Mouse (Mus musculus) frontal cortex, postnatal 14 days (tissue): ENCODE results near the gene Cacnb2.

ENCODE experiments used
- DNase-seq, 2 experiments: peaks; one replicate each; pipeline ENCODE4 v3.0.0; 2022; ENCODE audit warnings: low spot score in 2 of 2

The Cacnb2 gene

DNA sequence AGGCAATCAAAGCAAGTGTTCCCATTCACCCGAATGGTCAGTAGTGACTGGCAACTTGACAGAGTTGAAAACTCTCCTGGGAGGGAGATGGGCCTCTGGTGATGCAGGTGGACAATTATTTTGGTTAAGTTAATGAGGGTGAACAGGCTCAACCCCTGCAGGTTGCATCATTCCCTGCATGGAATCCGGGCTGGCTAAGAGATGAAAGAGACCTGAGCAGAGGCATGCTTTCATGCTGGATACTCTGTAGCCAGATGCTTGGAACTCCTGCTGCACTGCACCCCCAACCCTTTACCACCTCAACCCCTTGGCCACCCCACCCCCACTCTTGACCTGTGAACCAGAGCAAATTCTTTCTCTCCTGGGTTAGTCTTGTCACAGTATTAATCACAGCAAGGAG lies 258.7 kb downstream of the Cacnb2 start:
- DNase-seq = no peak

DNA sequence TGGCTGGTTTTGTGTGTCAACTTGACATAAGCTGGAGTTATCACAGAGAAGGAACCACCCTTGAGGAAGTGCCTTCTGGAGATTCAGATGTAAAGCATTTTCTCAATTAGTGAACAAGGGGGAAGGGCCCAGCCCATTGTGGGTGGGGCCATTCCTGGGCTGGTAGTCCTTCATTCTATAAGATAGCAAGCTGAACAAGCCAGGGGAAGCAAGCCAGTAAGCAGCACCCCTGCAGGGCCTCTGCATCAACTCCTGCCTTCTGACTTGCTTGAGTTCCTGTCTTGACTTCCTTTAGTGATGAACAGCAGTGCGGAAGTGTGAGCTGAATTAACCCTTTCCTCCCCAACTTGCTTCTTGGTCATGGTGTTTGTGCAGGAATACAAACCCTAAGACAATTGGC lies 260.1 kb downstream of the Cacnb2 start:
- no peak for DNase-seq

DNA sequence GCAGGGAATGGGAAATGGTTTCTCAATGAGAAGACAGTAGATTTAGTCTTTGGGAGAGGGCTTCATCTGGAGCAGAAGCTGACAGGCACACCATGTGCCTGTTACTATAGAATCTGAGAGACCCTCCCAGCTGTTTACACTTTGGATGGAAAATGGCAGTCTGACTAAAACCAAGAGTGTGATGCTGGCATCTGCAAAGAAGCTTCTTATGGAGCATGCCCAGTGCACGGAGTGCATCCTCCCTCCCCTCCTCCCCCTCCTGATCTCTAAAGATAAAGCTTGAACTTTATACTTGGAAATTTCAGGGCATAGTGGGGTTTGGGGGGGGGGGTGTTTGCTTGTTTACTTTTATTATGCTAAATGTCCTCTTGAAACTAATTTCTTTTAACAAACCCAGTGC lies 270.2 kb downstream of the Cacnb2 start:
- DNase-seq = no peak

DNA sequence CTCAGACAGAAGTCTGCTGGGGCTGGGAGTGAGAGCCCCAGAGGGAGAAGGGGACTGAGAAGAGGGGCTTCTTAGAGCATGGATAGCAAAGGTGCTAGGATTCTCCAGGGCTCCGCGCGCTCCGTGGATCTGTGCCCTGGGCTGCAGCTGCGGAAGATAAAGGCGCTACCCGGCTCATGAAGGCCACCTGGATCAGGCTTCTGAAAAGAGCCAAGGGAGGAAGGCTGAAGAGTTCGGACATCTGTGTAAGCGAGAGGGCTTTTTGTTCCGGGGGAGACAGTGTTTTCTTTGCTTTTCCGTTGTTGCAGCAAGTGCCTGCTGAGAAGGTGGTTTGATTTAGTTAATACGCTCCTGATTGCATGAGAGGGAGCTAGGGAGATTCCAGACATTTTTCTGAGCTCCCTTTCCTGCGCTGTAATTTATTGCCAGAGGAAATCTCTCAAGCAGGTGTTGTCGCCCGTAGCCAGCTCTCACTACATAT lies 270.9 kb downstream of the Cacnb2 start:
- peak in 1 of 2 experiments; percentile 13 for DNase-seq

DNA sequence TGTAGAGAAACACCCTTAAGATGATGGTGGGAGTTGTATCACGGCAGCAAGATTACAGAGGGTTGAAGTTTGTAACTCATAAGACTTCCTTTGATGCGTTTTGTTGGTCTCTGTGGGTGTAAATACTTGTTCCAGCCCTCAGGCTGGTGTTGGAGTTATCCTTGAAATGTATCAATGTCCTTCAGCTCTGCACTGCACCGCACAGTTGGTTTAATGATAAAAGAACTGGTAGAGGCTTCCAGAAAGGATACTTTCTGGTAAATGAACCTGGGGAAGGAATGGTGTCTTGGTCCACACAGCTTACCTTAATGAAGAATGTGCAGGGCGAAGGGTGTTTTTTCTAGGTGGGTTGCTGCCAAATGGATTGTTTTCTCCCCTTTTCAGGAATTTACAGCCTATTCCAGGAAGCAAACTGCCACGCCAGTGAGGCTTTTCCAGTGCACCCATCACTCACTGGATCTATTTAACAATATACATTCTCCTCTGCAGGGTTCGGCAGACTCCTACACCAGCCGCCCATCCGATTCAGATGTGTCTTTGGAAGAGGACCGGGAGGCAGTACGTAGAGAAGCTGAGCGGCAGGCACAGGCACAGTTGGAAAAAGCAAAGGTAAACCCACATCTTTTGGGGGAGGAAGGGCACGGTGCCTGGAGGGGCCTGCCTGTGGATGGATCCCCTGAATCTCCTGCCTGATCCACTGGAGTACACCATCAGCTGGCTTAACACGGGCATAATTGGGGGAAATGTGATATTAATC lies 271.6 kb downstream of the Cacnb2 start:
- peak in 1 of 2 experiments; percentile 14 for DNase-seq

DNA sequence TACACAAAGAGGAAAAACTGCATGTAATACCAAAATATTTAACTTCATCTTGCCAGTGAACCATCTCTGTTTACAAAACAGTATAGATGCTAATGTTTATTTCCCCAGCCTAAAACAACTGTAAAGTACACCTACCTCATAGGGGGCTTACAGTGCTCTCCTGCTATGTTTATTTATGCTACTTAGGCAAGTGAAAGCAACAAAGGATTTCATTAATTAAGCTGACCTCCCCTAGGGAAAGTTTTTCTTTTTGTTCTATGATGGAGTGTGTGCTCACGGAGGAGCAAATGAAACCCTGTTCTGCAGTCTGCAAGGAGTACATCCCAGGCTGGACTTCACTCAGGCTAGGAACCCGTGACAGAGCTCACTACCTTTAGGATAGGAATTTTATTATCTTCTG lies 272.2 kb downstream of the Cacnb2 start:
- DNase-seq = no peak

DNA sequence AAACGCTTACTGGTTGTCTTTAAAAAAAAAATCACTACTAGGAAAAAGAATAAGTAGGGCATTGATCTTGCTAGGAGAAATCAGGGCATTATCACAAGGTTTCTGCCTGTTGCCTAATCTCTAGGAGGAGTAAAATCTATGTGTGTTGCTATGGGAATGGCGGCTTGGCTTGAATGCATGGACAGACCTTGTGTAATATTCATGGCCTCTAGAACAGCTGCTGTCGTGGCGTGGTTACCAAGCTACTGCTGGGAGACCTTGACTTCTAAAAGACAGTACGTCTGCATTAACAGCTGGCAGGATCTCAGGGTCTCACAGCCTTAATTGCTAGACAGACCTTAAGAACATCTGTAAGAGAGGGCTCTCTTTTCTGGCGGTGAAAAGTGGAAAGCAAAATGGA lies 272.7 kb downstream of the Cacnb2 start:
- DNase-seq = no peak

DNA sequence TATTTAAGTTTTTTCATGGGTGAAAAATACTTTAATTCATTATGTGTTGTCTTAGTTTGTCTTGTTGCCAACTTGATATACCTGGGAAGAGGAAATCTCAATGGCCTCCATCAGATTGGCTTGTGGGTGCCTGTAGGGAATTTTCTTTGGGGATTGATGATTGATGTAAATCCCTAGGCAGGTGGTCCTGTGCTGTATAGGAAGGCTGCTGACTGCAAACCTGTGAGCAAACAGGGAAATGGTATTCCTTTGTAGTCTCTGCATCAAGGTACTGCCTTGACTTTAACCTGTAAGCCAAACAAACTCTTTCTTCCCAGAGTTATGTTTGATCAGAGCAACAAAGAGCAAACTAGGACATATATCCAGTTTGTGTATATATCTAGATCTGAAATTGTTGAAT lies 276.1 kb downstream of the Cacnb2 start:
- no peak for DNase-seq

DNA sequence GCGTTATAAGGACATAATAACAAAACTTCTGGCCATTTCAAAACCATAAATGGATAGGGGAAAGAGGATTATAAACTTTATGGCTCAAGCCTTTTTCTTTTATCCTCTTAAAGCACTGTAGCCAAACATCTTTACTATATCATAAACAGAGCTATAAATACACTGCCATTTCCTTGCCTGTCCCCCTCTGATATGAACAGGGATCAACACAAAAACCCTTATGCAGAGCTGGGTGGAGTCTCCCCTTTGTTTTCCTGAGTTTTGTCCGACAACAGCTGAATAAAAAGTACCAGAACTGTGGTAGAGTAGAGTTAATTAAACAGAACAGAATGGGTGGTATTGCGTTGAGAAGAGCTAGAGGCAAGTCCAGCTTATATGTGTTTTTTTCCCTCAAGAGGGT lies 280.6 kb downstream of the Cacnb2 start:
- DNase-seq = no peak

DNA sequence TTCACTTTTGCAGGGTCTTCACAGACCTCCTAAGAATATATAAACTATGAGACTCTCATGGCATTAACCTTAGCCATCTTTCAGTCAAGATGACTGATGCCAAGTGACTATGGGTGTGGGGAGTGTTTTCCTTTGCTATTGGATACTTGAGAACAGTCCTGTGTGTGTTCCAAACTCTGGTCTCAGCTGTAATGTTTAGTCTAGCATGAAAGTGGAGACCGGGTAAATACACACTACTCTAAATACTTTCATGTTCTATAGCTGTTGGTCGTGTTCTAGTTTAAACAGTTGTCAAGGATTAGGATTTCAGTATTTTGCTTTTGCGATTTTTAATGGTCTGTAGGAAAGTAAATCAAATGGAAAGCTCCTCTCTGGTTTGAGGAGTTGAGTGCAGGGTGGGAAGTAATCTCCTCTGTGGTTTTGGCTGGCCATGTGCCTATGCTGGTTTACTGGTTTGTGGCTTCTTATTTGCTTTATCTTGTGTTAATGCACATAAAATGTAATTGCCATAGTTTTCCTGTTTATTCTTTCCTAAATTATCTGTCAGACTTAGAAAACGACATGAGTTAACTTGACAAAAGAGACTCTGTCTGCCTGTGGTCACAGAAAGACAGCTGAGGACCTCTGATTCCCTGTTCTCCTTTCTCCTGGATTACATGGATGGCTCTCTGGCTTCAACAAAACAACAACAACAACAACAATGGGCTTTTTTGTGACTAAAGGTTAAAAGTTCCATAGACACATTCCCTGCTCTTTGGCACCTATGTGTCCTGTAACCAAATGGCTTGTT lies 285.7 kb downstream of the Cacnb2 start:
- no peak for DNase-seq

DNA sequence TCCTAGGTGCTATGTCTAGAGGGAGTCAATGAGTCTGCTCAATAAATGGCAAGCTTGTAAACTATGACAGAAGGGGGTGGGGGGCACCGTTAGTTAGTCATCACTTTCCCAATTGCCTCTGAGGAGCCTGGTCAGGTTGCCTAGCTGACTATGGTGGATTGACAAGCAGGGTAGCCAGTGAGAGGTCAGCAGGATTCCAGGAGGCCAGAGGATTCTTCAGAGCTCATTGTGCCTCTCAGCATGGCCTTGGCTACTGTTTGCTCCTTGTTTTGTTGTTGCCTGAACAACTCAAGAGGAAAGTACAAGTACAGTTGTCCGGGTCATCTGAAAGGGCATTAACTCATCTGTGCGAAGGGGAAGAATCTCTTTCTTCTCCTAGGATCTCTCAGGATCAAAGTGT lies 300.9 kb downstream of the Cacnb2 start:
- no peak for DNase-seq

DNA sequence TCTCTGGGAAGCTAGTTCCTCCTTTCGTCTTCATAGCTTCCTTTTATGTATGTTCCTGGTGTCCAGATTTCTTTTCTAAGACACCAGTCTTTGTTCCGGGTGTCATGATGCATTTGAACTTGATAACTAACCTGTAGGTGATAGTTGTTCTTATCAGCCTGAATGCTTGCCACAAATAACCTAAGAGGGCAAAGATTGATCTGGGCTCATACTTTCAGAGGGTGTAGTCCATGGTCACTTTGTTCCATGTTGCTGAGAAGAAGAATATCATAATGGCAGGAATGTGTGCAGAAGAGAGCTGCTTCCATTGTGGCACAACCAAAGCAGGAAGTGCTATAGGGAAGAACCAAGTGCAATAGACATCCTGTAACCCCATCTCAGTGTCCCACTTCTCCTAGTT lies 302.0 kb downstream of the Cacnb2 start:
- no peak for DNase-seq

DNA sequence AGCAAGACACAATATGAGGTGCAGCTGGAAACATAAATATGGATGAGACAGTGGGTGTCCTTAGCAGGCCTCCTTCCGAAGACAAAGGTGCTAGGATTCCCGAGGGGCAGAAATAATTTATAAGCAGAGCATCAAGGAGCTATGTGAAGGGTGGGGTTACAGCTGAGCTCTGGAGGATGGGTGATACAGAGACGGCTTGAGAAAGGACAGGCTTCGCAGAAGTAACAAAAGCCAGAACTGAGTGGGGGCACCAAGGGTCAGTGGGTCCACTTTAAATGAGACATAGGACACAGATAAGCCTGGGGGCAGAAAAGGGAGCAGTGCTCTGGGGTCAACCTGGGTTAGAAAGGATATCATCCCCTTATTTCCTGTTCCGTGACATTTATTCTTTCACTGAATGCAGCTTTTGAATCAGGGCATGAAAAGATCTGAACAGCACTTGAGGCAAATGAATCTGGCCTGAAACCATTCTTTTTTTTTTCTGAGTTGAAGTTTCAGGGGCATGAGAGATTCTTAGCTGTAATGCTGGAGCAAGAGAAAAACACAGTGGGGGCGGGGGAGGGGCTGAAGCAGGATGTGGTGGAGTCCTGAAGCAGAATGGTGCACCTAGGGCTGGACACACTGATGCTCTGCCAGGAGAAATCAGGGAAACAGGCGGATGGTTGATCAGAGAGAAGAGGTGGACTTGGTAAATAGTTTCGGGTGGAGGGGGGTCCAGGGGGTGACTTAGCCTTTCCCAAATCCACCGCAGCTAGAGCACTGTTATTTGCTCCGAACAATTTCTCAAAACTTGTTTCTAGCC lies 304.4 kb downstream of the Cacnb2 start:
- DNase-seq = no peak

DNA sequence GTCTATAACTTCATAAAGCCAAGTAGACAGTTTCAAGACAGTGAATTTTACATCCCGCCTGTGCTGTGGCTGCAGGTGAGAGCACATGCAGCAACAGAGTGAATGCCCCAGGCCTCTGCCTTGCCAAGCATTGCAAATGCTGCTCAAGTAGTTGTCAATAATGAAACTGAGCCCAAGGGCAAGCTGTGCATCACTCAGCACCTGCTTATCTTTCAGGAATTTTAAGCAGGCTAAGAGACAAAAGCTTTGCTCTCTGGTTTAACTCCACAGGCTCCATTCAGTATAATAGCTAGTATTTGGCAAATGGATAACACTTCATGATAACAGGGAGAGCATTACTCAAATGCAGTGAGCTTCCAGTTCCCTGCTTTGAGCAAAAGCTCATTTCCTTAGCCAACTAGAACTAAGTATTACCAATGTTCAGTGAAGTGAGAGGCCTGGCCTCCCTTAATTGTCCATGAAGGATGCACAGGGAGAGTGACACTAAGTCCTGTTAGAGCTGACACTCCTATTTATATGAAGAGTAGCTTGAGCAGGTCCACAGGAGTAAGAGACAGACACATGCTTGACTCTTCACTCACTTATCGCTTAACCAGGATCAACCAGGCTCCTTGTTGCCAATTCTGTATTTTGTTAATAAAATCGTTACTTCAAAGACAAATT lies 314.8 kb downstream of the Cacnb2 start:
- DNase-seq = no peak

DNA sequence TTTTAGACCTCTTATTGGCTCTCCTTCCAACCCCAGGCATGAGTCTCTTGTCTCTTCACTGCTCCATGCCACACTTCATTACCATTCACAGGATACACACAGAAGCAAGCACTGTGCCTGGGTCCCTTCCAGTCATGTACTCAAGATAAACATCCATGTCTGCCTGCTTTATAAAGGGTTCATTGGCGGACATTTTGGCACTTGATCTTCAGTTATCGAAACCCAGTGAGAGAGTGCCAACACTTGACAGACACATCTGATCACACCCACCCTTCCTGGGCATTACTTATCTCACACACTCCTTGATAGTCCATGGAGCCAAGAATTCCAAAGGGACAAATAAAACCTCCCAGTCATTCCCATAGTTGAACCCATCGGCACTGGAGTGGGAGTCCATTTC lies 327.0 kb downstream of the Cacnb2 start:
- no peak for DNase-seq

DNA sequence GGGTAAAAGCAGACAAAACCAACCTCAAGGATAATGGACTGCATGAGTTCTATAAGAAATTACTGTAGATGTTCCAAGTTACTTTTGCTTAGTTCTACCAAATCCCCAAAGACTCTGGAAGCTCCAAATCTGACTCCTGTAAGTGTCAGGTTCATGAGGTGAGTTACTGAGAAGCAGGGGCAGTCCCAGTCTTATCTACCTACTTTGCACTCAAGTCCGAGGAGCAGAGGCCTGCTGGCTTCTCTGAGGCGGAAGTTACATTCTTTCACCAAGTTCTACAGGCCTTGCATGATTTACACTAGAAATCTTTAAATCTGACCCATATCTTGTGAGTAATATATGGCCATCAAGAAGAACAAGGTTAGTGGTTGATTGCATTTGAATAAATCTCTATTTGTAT lies 329.1 kb downstream of the Cacnb2 start:
- no peak for DNase-seq

DNA sequence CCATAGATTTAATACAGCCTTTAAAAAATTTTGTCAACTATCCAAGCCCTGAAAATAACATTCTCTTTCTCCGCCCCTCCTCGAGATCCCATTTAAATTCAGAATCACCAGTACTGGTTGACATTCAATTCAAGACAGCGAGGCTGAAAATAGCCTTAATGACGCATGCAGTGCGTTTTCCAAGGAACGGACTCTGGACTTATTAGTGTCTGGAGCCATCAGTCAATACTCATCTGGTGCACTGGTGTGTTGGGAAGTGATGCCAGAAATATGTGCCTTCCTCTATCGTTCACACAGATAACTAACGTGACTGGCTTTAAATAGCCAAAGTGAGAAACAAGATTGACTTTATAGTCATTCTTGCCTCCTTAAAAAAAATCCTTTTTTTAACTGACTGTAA lies 333.6 kb downstream of the Cacnb2 start:
- DNase-seq = no peak

DNA sequence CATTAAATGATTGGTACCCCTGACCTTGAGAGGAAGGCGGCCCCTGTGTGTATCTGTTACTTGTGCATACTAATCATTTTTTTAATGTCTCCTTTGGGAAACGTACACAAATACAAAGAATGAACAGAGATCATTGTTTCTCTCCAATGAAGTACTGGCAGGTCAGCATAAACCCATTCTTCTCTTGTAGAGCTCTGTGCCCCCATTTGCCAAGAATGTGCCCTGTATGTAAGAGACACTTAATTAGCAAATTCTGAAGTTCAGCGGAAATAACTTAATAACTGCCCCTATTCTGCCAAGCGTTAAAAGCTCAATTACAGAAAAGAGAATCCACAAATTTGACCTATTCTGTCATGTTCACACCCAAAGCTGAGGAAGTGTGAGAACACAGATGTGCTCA lies 339.4 kb downstream of the Cacnb2 start:
- DNase-seq = no peak

DNA sequence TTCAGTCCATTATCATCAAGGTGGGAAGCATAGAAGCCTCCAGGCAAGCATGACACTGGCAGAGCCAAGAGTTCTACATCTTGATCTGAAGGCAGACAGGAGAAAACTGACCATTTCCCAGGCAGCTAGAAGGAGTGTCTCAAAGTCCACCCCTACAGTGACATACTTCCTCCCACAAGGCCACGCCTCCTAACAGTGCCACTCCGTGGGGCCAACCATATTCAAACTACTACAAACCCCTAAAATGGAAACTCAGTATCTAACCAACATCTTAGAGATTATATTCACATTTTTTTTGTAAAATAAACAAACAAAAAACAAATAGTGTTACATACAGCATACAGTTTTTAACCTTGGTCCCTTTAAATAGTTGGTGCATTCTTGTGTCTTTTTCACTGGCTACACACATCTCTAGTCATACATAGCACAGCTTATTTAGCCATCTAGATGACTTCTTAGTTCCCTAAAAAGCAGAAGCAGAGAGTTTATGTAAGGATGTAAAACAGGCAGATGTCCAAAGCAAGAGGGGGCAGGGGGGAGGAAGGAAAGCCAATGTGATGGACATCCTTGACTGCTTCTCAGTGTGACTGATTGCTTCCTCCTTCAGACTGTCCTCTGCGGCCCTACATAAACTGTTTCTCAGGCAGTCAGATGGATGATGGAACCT lies 340.9 kb downstream of the Cacnb2 start:
- no peak for DNase-seq

DNA sequence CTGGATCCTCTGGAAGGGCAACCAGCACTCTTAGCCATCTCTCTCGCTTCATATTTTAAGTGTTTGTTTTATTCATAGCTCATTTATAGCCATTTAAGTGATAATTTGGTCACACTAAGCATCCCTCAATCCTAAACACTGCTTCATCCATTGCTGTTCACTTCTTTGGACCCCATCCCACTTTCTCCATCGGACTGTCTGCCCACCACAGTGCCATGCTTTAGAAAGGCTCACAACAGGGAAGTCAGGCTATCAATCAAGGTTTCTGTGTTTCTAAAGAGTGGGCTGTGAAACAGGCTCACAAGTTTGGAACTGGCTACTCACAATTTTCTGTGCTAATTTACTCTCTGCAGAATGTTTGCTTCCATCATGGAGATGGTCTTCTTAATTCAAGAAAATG lies 350.2 kb downstream of the Cacnb2 start:
- DNase-seq = no peak

DNA sequence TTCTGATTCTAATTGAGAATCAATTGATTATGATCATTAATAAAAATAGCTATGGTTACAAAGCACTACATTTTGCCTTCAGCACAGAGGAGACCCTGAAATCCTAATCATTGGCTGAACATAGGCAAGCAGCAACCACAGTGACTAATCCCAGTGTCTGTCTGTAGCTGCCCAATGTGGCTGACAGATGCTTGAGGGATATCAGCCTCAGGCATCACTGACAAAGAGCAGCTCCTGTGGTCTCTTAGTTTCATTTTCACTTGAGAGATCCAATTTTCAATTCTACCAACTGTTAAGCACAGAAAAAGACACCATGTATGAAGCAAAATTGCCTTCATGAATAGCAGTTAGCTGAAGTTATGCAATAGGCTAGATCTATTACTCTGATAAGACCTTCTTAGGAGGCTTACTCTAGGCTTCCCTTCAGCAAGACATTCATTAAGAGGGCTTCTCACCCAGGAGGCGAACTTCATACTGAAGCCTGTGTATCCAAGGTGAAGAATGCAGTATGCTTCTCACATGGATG lies 358.1 kb downstream of the Cacnb2 start:
- no peak for DNase-seq
